Mouse (Mus musculus) megakaryocyte, embryonic 14.5 days (primary cell): Measurements from ENCODE around the gene Tmem238. TPM values are rescaled to one million over a fixed set of nuclear protein-coding genes. Genes with fewer than 3 reads are reported as not detected.
"Not testable (repeated sequence)": the region's sequence is repeated elsewhere in the genome, so short reads cannot be mapped to it uniquely, and the experiment has no call there.

Source experiments
- H3K27me3 ChIP-seq: replicated peaks from 2 replicates; pipeline ENCODE3; 2012; ENCODE audit warnings: inconsistent platforms
- H3K36me3 ChIP-seq: replicated peaks from 2 replicates; pipeline ENCODE3; 2012; ENCODE audit warnings: low read length, inconsistent platforms, mixed read lengths
- H3K4me1 ChIP-seq: 2 replicates; pipeline ENCODE4 v1.6.1; 2012; ENCODE audit warnings: inconsistent platforms
- H3K4me3 ChIP-seq: replicated peaks from 2 replicates; pipeline ENCODE3; 2012; ENCODE audit warnings: moderate library complexity, mild to moderate bottlenecking, inconsistent platforms
- H3K9me3 ChIP-seq: 2 replicates; pipeline ENCODE4 v1.6.1; 2012; ENCODE audit warnings: inconsistent platforms
- FLI1 ChIP-seq: IDR thresholded peaks from 2 replicates; pipeline ENCODE4 v1.6.1; 2012; ENCODE audit warnings: low read length, inconsistent platforms, mixed read lengths
- GATA1 ChIP-seq: IDR thresholded peaks from 3 replicates; pipeline ENCODE4 v1.6.1; 2012; ENCODE audit warnings: mixed read lengths, low read length, inconsistent platforms, borderline replicate concordance
- polyA plus RNA-seq: library from polyadenylated mRNA; stranded (reverse); fragments of >175 nt; gene quantifications from 2 replicates; pipeline ENCODE4 v1.2.3, GENCODE M21; 2012; ENCODE audit warnings: low replicate concordance; ENCODE audit not compliant: insufficient read depth

The Tmem238 gene
- polyA plus RNA-seq, 1 experiment: 29.3 TPM

- peak overlapping the region; percentile 95 for H3K4me3 ChIP-seq
- H3K27me3 ChIP-seq: no peaks in the 10 kb centered on the region
- H3K4me1 ChIP-seq: peaks cover 46% of the 10 kb centered on the region
- H3K9me3 ChIP-seq: peaks cover 6% of the 10 kb centered on the region
- TF ChIP-seq FLI1: no peak
- H3K36me3 ChIP-seq: peaks cover 38% of the 10 kb centered on the region
Measured at GRCm38 (mm10) chr7:4813105-4813791, 23.8 kb upstream of the Tmem238 start.

- H3K4me1 ChIP-seq: peaks cover 44% of the 10 kb centered on the region
- no peaks in the 10 kb centered on the region for H3K27me3 ChIP-seq
- H3K36me3 ChIP-seq: peaks cover 42% of the 10 kb centered on the region
- H3K9me3 ChIP-seq: peaks cover 6% of the 10 kb centered on the region
- TF ChIP-seq GATA1 (no peak), FLI1 (no peak)
- H3K4me3 ChIP-seq: peak within 1 kb of the TSS; percentile 95
Measured at GRCm38 (mm10) chr7:4812303-4813104, 23.0 kb upstream of the Tmem238 start, which contains the start of gene Ube2s. Ube2s (minus strand) TSS chr7:4812590.

- H3K36me3 ChIP-seq: peaks cover 48% of the 10 kb centered on the region
- peaks cover 6% of the 10 kb centered on the region for H3K9me3 ChIP-seq
- H3K4me3 ChIP-seq: peak overlapping the region; percentile 95
- no peak for TF ChIP-seq FLI1
- TF ChIP-seq GATA1: no peak
- no peaks in the 10 kb centered on the region for H3K27me3 ChIP-seq
- peaks cover 49% of the 10 kb centered on the region for H3K4me1 ChIP-seq
Measured at GRCm38 (mm10) chr7:4811842-4812302, 22.4 kb upstream of the Tmem238 start.

- Histone ChIP-seq H3K4me3 (peak overlapping the region; percentile 95), H3K4me1 (peaks cover 49% of the 10 kb centered on the region), H3K36me3 (peaks cover 55% of the 10 kb centered on the region)
- H3K9me3 ChIP-seq, H3K27me3 ChIP-seq: not testable (repeated sequence)
Measured at GRCm38 (mm10) chr7:4811131-4811530, 21.7 kb upstream of the Tmem238 start.

- H3K4me1 ChIP-seq: peaks cover 49% of the 10 kb centered on the region
Measured at GRCm38 (mm10) chr7:4806716-4807115, 17.3 kb upstream of the Tmem238 start.

GRCm38 (mm10) chr7:4802247-4802646 lies 12.8 kb upstream of the Tmem238 start:
- peaks cover 56% of the 10 kb centered on the region for H3K36me3 ChIP-seq

More at GRCm38 (mm10) chr7:4806716-4807115, 17.3 kb upstream of the Tmem238 start:
- H3K27me3 ChIP-seq: no peaks in the 10 kb centered on the region
- H3K9me3 ChIP-seq: no peaks in the 10 kb centered on the region
- H3K4me3 ChIP-seq: no peak overlapping the region
- H3K36me3 ChIP-seq: peaks cover 60% of the 10 kb centered on the region
- TF ChIP-seq GATA1 (no peak), FLI1 (no peak)

GRCm38 (mm10) chr7:4795767-4796433 lies 6.4 kb upstream of the Tmem238 start:
- no peaks in the 10 kb centered on the region for H3K27me3 ChIP-seq
- no peak overlapping the region for H3K4me3 ChIP-seq
- no peaks in the 10 kb centered on the region for H3K9me3 ChIP-seq
- no peak for TF ChIP-seq GATA1
- no peak for TF ChIP-seq FLI1
- peaks cover 33% of the 10 kb centered on the region for H3K4me1 ChIP-seq
- H3K36me3 ChIP-seq: peaks cover 57% of the 10 kb centered on the region

More at GRCm38 (mm10) chr7:4802247-4802646, 12.8 kb upstream of the Tmem238 start:
- H3K9me3 ChIP-seq: no peaks in the 10 kb centered on the region
- TF ChIP-seq FLI1: no peak
- TF ChIP-seq GATA1: no peak
- peaks cover 14% of the 10 kb centered on the region for H3K4me1 ChIP-seq
- H3K27me3 ChIP-seq: no peaks in the 10 kb centered on the region
- no peak overlapping the region for H3K4me3 ChIP-seq

- Histone ChIP-seq H3K9me3 (no peaks in the 10 kb centered on the region), H3K36me3 (peaks cover 57% of the 10 kb centered on the region), H3K27me3 (no peaks in the 10 kb centered on the region), H3K4me3 (peak overlapping the region; percentile 62), H3K4me1 (peaks cover 39% of the 10 kb centered on the region)
- TF ChIP-seq GATA1: no peak
- TF ChIP-seq FLI1: no peak
Measured at GRCm38 (mm10) chr7:4794631-4795168, 5.2 kb upstream of the Tmem238 start.

GRCm38 (mm10) chr7:4793674-4794073 lies 4.2 kb upstream of the Tmem238 start:
- TF ChIP-seq GATA1 (no peak), FLI1 (no peak)

GRCm38 (mm10) chr7:4793248-4793647 lies 3.8 kb upstream of the Tmem238 start:
- H3K36me3 ChIP-seq: peaks cover 44% of the 10 kb centered on the region
- not testable (repeated sequence) for H3K27me3 ChIP-seq, H3K9me3 ChIP-seq
- H3K4me1 ChIP-seq: peaks cover 53% of the 10 kb centered on the region
- H3K4me3 ChIP-seq: peak overlapping the region; percentile 99

More at GRCm38 (mm10) chr7:4793674-4794073, 4.2 kb upstream of the Tmem238 start:
- H3K9me3 ChIP-seq: no peaks in the 10 kb centered on the region
- peaks cover 49% of the 10 kb centered on the region for H3K36me3 ChIP-seq
- peak overlapping the region; percentile 99 for H3K4me3 ChIP-seq
- H3K4me1 ChIP-seq: peaks cover 49% of the 10 kb centered on the region
- no peaks in the 10 kb centered on the region for H3K27me3 ChIP-seq
